Mouse (Mus musculus) left cerebral cortex, adult 9 months (tissue): ENCODE data around the gene Gck.
"Not testable (repeated sequence)": the region's sequence is repeated elsewhere in the genome, so short reads cannot be mapped to it uniquely, and the experiment has no call there.

ENCODE experiments used
- DNase-seq, 2 experiments: peaks; one replicate each; pipeline ENCODE4 v3.0.0; 2022; ENCODE audit warnings: low spot score in 2 of 2

Gene Gck

GRCm38 (mm10) chr11:5908642-5909041, 41.2 kb downstream of the Gck start:
- no peak for DNase-seq

DNA sequence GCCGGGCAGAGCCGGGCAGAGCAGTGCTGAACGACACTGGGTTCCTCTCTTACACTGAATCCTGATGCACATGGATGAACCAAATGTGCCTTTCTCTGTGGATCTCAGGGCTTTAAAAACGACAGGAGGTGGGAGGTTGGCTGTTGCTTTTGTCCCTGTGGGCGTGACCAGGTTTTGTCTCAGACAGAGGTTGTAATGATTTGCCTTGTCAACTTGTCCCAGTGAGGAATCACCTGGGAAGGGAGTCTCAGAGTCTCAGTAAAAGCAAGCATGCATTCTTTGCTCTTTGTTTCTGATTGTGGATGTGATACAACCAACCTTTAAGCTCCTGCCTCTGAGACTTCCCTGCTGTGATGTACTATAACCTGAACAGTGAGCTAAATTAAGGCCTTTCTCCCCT, 42.8 kb downstream of the Gck start:
- DNase-seq, result no peak

- DNase-seq, result no peak
These were observed 43.9 kb downstream of the Gck start for GRCm38 (mm10) chr11:5905778-5906518.

DNA sequence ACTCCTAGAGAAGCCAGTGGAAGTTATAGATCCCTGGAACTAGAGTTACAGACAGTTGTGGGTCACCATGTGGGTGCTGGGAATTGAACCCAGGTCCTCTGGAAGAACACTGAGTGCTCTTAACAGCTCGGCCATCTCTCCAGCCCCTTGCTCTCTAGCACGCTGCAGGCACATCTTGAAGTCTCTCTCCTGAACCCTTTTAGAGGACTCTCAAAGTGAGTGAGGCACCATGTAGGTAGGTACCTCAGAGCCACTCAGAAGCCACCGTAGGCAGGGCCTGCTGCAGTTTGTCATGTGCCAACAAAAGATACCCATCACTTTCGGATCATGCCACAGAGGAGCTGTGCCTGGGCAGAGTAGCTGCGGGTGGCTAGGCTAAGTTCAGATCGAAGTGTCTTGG, 45.0 kb downstream of the Gck start:
- DNase-seq, result no peak

DNA sequence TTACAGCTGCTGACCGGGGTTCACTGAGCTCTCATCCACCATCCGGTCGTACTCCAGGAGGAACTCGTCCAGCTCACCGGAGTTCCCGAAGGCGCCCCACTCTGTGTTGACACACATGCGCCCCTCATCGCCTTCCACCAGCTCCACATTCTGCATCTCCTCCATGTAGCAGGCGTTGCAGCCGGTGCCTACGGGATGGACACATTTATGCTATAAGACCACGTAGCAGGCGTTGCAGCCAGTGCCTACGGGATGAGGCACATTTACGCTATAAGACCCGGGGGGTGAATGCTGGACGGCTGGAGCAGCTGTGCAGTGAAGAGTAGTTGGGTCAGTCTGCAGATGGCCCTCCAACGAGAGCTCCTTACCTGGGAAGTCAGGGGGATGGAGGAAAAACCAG, 45.5 kb downstream of the Gck start:
- DNase-seq, result no peak

GRCm38 (mm10) chr11:5903844-5904243, 46.0 kb downstream of the Gck start:
- DNase-seq, result peak in 1 of 2 experiments; percentile 32

- DNase-seq, result no peak
These were observed 47.5 kb downstream of the Gck start for GRCm38 (mm10) chr11:5902390-5902789.

GRCm38 (mm10) chr11:5901950-5902349, 47.9 kb downstream of the Gck start:
- peak in 1 of 2 experiments; percentile 61 for DNase-seq

DNA sequence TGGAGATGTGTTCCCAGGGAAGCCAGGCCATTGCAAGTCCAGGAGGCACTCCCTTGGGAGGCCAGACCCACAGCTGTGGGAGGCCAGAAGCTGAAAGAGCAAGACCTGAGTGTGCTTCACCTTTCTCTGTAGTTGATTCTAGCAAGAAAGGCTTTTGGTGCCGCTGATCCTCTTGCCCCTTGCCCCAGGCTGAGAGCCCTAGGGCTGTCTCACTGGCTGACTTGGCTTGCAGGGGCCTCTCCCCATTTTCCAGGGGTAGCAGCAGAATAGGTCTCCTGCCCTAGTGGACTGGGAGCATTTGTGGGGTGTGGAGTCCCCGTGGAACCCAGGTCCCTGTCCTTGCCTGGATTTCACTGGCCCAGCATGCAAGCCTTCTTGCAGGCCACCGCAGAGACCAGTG, 48.6 kb downstream of the Gck start:
- DNase-seq, result no peak

GRCm38 (mm10) chr11:5899286-5899685, 50.6 kb downstream of the Gck start:
- no peak for DNase-seq

DNA sequence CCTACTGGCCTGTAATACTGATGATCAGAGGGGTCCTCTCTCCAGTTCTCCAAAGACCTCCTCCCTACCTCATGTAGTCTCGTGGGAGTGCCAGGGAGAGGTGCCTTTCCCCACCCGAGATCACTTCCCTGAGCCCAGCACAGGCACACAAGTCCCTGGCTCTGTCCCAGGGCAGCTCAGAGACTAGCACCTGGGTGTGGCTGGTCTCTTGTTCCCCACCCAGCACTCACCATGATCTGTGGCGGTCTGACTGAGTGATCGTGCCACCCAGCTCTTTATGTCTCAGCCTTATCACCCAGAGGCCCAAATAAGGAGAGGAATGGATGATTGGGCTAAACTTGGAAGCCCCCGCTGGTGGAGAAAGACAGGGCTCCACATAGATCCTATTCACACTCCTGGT, 51.4 kb downstream of the Gck start, which contains the start of gene Myl7:
Gene Myl7, minus strand, starts transcription at position 252 of the 400 bp plus-strand sequence.
- no peak for DNase-seq

- no peak for DNase-seq
These were observed 52.0 kb downstream of the Gck start for GRCm38 (mm10) chr11:5897839-5898238.

DNA sequence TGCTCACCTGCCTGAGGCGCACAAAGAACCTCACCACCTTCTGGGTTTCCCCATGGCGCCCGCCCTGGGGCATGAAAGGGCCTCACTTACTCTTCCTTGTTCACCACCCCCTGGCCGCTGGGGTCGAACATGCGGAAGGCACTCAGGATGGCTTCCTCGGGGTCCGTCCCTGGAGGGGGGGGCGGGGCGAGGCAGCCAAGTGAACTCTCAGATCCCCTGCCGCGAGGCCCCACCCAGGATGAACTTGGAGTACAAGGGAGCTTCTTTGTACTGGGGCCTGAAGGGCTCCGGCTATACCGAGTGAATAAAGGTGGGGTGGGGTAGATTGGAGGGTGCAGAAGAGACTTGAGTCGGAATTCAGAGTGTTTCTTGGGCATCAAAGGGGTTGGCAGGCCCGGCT, 52.7 kb downstream of the Gck start:
- no peak for DNase-seq

- no peak for DNase-seq
These were observed 56.1 kb downstream of the Gck start for GRCm38 (mm10) chr11:5893807-5894206.

GRCm38 (mm10) chr11:5892810-5893368, 57.0 kb downstream of the Gck start:
- DNase-seq, result peak in 1 of 2 experiments; percentile 20

DNA sequence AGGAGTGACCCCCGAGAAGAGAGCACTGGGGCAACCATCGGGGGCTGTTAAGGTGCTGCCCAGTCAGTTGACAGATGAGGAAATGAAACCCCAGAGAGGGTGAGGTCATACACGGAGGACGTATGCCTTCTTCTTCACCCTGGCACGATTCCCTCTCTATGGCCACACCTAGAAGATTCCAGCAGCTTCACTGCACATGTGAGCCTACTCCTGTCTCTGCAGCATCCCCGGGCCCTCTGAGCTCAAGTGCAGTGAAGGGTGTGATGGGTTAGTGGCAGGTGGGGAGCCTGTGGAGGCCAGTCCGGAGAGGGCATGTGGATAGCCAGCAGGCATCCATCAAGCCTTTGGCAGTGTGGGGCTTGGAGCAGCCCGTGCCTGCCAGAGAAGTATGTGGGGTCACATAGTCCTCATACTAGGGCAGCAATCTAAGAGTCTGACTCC, 57.7 kb downstream of the Gck start:
- no peak for DNase-seq

GRCm38 (mm10) chr11:5888563-5888962, 61.3 kb downstream of the Gck start:
- DNase-seq, result not testable (repeated sequence)

GRCm38 (mm10) chr11:5887250-5887649, 62.6 kb downstream of the Gck start:
- DNase-seq, result no peak

DNA sequence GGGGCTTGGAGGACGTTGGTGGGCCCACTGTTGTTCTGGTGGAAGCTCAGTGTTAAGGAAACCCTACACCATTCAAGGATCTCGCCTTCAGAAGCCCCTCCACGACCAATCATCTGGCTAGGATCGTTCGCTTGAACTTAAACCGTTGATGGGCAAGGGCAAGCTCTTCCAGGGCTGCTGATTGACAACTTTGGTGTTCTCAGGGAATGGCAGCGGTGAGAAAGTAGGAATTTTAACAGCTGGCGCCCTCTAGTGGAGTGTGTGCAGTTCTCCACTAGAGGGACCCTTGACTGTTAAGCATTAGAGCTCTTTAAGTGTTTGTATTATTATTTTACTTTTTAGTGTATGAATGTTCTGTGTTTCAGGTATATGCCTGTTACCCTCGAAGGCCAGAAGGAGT, 63.7 kb downstream of the Gck start:
- peak in 1 of 2 experiments; percentile 62 for DNase-seq

GRCm38 (mm10) chr11:5882518-5882917, 67.4 kb downstream of the Gck start:
- DNase-seq, result no peak

- DNase-seq, result peak in 1 of 2 experiments; percentile 39
These were observed 70.0 kb downstream of the Gck start for GRCm38 (mm10) chr11:5879905-5880304.

- no peak for DNase-seq
These were observed 71.2 kb downstream of the Gck start for GRCm38 (mm10) chr11:5878661-5879060.

DNA sequence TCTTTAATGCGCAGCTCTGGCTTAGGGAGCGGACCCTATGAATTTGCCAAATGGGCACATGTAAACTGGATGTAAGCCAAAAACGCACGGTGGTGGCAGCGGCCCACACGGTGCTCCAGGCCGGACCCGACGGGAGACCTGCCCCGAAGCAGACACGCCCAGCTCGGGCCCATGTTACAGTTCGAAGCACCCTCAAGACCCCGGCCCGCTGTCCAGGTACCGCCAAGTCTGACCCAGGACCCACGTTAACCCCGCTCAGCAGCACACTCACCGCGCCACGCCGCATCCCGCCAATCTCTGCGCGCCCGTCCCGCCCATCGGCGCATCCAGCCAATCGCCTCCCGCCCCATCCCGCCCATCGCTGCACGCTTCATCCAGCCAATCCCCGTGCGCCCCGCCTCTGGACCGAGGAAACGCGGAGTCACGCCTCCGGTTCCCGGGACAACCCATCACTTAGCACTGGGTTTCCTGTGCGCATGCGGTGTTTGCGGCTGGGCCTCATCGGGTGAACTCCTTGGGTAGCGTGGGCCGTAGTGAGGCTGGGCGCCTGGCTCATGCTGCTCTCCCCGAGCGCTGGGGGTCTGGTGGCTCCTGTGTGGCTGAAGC, 71.9 kb downstream of the Gck start, which contains the start of gene Pold2:
Gene Pold2, minus strand, starts transcription at position 372 of the 606 bp plus-strand sequence.
- DNase-seq, result peak; percentile 93 to 97
